Mouse (Mus musculus): ENCODE data around the gene Ccdc81. TPM values are rescaled to one million over a fixed set of nuclear protein-coding genes. Genes with fewer than 3 reads are reported as not detected.

Gene Ccdc81
- polyA plus RNA-seq, 1 experiment from 2014 or later = 0.05 TPM

- Histone ChIP-seq H3K4me3 (replicated peaks; ENCODE audit: low read length) (no peak overlapping the region), H3K27ac (ENCODE audit: low read length) (no peak overlapping the region), H3K4me2 (ENCODE audit: low read depth, low read length) (no peak overlapping the region), H3K9ac (ENCODE audit: low read length) (no peak overlapping the region), H3K4me1 (ENCODE audit: control insufficient read depth, insufficient read depth, low read length) (no peaks in the 10 kb centered on the region), H3K36me3 (ENCODE audit: control insufficient read depth, insufficient read depth, low read length) (no peaks in the 10 kb centered on the region), H3K9me3 (replicated peaks; ENCODE audit: control insufficient read depth, low read length) (no peaks in the 10 kb centered on the region), H3K27me3 (ENCODE audit: control insufficient read depth, insufficient read depth, low read length) (no peaks in the 10 kb centered on the region)
- ATAC-seq (ENCODE audit: insufficient read depth, low FRiP score) = no peak
- WGBS = 84% methylated on average over 8 of the region's 8 CpGs
Measured at GRCm38 (mm10) chr7:89833521-89833920, 69.9 kb downstream of the Ccdc81 start.

GRCm38 (mm10) chr7:89829201-89829600 is 74.2 kb downstream of the Ccdc81 start:
- no peaks in the 10 kb centered on the region for H3K36me3 ChIP-seq (ENCODE audit: control insufficient read depth, insufficient read depth, low read length)
- H3K9ac ChIP-seq (ENCODE audit: low read length) = no peak overlapping the region
- H3K4me3 ChIP-seq (replicated peaks; ENCODE audit: low read length) = no peak overlapping the region
- H3K4me1 ChIP-seq (ENCODE audit: control insufficient read depth, insufficient read depth, low read length) = no peaks in the 10 kb centered on the region
- no peaks in the 10 kb centered on the region for H3K27me3 ChIP-seq (ENCODE audit: control insufficient read depth, insufficient read depth, low read length)
- H3K27ac ChIP-seq (ENCODE audit: low read length) = no peak overlapping the region
- 54% methylated on average over 7 of the region's 7 CpGs for WGBS
- no peak for ATAC-seq (ENCODE audit: insufficient read depth, low FRiP score)
- no peak overlapping the region for H3K4me2 ChIP-seq (ENCODE audit: low read depth, low read length)
- no peaks in the 10 kb centered on the region for H3K9me3 ChIP-seq (replicated peaks; ENCODE audit: control insufficient read depth, low read length)

- no peaks in the 10 kb centered on the region for H3K36me3 ChIP-seq (ENCODE audit: control insufficient read depth, insufficient read depth, low read length)
- H3K27me3 ChIP-seq (ENCODE audit: control insufficient read depth, insufficient read depth, low read length) = no peaks in the 10 kb centered on the region
- H3K27ac ChIP-seq (ENCODE audit: low read length) = peak overlapping the region; percentile 58; the same call in 1 of the 2 replicates
- no peak overlapping the region for H3K4me3 ChIP-seq (replicated peaks; ENCODE audit: low read length)
- no peak overlapping the region for H3K4me2 ChIP-seq (ENCODE audit: low read depth, low read length)
- ATAC-seq (ENCODE audit: insufficient read depth, low FRiP score) = no peak
- 58% methylated on average over 4 of the region's 4 CpGs for WGBS
- no peaks in the 10 kb centered on the region for H3K9me3 ChIP-seq (replicated peaks; ENCODE audit: control insufficient read depth, low read length)
- no peaks in the 10 kb centered on the region for H3K4me1 ChIP-seq (ENCODE audit: control insufficient read depth, insufficient read depth, low read length)
- no peak overlapping the region for H3K9ac ChIP-seq (ENCODE audit: low read length)
Measured at GRCm38 (mm10) chr7:89828436-89829065, 74.9 kb downstream of the Ccdc81 start.

Other genes starting within 250 kb of the Ccdc81 start
- 108 and 132 TPM in 2 replicates for gene Hikeshi, start 37.6 kb upstream of the Ccdc81 start, polyA plus RNA-seq (2015; fragmentation: Nextera tagmentation; extraction: Ambion mirVana)
- gene Eed, start 77.4 kb upstream of the Ccdc81 start, polyA plus RNA-seq (2015; fragmentation: Nextera tagmentation; extraction: Ambion mirVana) = 51.0 and 54.8 TPM in 2 replicates
- gene Picalm, start 226.6 kb upstream of the Ccdc81 start, polyA plus RNA-seq (2015; fragmentation: Nextera tagmentation; extraction: Ambion mirVana) = 39.0 and 46.9 TPM in 2 replicates

All from stomach, embryonic 16.5 days (tissue).